Mouse (Mus musculus) macrophage (primary cell): ENCODE measurements around the gene Nt5c2. TPM values are rescaled to one million over a fixed set of nuclear protein-coding genes. Genes with fewer than 3 reads are reported as not detected.
A peak's percentile ranks its signal among the peaks of the same experiment; 100 is the strongest.

Experiments
- H3K27ac ChIP-seq: fragments of 350-480 bp; formaldehyde crosslinking; 2 replicates; pipeline ENCODE4 v1.9.0; 2021
- H3K36me3 ChIP-seq: fragments of 350-480 bp; formaldehyde crosslinking; 2 replicates; pipeline ENCODE4 v1.9.0; 2021; ENCODE audit errors: inconsistent target
- H3K4me3 ChIP-seq: fragments of 350-480 bp; formaldehyde crosslinking; 2 replicates; pipeline ENCODE4 v1.9.0; 2021; ENCODE audit errors: inconsistent target
- H3K79me2 ChIP-seq: fragments of 350-480 bp; formaldehyde crosslinking; 2 replicates; pipeline ENCODE4 v1.9.0; 2021; ENCODE audit errors: inconsistent target
- WGBS: methylation state at CpG from one replicate; pipeline ENCODE4 v1.1.7; 2026; ENCODE audit warnings: inconsistent platforms; ENCODE audit not compliant: missing documents; 5-methylcytosine and 5-hydroxymethylcytosine counted together
- polyA plus RNA-seq: library from polyadenylated mRNA; stranded (reverse); fragments of 250-400 nt; gene quantifications from 3 replicates; pipeline ENCODE4 v1.2.4, GENCODE M21; 2018; ENCODE audit warnings: inconsistent platforms

Gene Nt5c2
- polyA plus RNA-seq, 1 experiment from 2014 or later: 47.8 TPM

DNA sequence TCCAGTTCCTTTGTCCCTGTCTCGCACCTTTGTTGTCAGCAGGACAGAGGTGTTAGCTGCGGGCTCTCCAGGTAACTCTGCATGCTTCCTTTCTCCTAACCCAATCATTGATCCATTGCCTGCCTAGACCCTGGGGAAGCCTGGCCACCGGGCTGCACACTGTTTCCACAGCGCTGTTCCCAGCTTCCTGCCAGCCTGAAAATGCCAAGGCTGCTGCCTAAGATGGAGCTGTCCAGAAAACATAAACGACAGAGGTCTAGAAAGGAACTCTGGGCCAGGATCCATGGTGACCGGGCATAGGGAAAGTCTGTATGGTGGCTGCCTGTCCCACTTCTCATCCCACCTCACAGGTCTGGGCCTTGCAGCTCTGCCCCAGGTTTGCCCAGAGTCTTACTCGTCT is 143.3 kb downstream of the Nt5c2 start:
- H3K4me3 ChIP-seq: no peak overlapping the region
- no peaks in the 10 kb centered on the region for H3K36me3 ChIP-seq
- no peak overlapping the region for H3K27ac ChIP-seq
- WGBS: 95% methylated on average over 7 of the region's 7 CpGs
- no peaks in the 10 kb centered on the region for H3K79me2 ChIP-seq

DNA sequence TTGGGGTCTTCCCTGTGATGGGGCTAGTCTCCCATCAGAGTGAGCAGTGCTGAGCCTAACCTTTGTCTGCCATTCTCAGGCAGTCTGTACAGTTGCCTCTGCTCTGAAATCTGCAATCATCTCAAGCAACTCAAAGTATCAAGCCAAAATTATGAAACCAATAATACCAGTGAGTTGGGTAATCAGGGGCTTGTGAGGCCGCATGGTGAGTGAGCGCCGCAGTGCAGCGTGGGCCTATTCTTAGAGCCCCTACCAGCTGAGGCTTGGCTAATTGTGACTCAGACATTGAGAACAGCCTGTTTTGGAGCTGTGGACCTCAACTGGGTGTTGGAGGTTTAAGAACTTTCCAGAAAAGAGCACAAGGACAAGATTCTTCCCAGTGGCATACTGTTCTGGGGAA is 143.9 kb downstream of the Nt5c2 start:
- H3K79me2 ChIP-seq: no peaks in the 10 kb centered on the region
- WGBS: 61% methylated on average over 4 of the region's 4 CpGs
- no peaks in the 10 kb centered on the region for H3K36me3 ChIP-seq
- H3K4me3 ChIP-seq: no peak overlapping the region
- no peak overlapping the region for H3K27ac ChIP-seq

DNA sequence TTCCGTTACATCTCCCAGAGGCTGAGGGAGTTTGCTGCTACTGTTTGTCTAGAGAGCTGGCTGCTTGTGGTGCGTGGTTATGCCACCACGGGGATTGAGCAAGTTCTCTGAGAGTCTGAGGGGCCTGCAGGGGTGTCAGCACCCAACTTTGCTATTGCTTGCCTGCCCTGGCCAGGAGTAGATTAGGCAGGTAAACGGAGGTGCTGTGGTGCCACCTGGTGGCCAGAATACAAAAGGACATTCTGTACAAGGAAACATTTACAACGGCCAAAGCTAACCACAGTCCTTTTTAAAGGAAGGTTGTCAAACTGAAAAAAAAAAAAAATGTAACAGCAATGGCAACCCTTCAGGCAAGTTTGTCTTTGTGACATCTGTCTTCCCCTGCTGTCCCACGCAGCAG is 145.4 kb downstream of the Nt5c2 start:
- 11% methylated on average over 6 of the region's 6 CpGs for WGBS
- H3K27ac ChIP-seq: no peak overlapping the region

DNA sequence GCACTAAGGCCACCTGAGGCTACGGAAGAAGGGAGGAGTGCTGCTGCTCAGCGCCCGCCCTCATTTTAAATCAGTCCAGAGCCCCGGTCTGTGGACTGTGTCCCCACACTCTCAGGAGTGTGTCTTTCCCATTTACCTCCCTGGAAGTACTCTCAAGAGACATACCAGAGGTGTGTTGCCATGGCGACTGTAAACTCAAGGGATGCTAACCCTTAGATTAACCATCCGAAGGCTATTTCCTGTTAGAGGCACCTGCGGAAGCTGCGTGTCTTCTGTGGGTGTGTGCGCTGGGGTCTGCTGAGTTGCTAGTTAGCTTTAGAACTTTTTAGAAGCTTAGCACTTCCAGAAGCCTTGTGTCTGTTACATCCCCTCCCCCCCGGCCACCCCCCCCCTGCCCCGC is 145.9 kb downstream of the Nt5c2 start:
- no peaks in the 10 kb centered on the region for H3K36me3 ChIP-seq
- no peak overlapping the region for H3K4me3 ChIP-seq
- no peak overlapping the region for H3K27ac ChIP-seq
- 51% methylated on average over 9 of the region's 11 CpGs for WGBS
- no peaks in the 10 kb centered on the region for H3K79me2 ChIP-seq

More for the DNA sequence above, 145.4 kb downstream of the Nt5c2 start:
- no peak overlapping the region for H3K4me3 ChIP-seq
- H3K79me2 ChIP-seq: no peaks in the 10 kb centered on the region
- H3K36me3 ChIP-seq: no peaks in the 10 kb centered on the region

DNA sequence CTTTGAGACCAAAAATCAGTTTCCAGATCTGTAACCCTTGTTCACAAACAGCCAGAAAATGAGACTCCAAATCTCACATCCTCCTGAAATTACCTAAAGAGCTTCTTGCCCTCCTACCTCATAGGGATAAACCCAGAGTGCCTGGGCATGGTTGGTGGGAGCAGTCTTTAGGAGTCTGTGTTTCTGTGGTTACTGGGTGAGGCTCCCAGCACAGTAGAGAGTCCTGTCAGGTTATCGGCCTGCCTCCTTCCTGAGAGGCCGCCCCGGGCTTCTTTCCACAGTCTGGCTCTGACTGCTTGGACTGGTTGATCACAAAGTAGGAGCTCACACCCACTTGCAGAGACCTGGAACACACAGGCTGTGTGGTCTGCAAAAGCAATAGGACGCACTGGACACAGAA is 149.6 kb downstream of the Nt5c2 start:
- Histone ChIP-seq H3K79me2 (no peaks in the 10 kb centered on the region), H3K27ac (no peak overlapping the region), H3K36me3 (no peaks in the 10 kb centered on the region), H3K4me3 (no peak overlapping the region)
- WGBS: 80% methylated on average over 4 of the region's 4 CpGs

DNA sequence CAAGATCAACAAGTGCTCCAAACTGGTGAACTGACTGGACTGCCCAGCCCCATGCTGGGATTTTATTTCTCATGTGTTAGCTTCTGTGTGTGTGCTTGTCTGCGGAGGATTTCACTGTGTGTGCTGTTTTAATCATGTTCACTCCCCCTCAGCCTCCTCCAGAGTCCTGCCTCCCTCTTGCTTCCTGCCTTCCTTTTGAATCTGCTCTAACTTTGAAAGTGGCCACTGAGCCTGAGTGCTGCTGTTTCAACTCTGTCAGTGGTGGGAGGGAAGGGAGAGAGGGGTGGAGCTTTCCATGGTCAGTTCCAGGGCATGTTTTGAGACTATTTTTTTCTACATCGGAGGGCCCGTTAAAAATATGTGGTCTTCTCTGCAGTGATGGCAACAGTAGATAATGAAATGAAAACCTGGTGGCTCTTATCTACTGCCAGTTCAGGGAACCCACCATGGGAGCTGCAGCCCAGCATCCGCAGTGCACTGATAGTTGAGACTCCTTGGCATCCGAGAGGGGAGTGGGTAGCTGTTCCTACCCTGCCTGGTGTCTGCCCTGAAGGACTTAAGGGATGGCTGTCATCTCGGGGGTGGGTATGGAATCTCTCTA is 150.1 kb downstream of the Nt5c2 start:
- H3K4me3 ChIP-seq: no peak overlapping the region
- WGBS: 51% methylated on average over 6 of the region's 6 CpGs

DNA sequence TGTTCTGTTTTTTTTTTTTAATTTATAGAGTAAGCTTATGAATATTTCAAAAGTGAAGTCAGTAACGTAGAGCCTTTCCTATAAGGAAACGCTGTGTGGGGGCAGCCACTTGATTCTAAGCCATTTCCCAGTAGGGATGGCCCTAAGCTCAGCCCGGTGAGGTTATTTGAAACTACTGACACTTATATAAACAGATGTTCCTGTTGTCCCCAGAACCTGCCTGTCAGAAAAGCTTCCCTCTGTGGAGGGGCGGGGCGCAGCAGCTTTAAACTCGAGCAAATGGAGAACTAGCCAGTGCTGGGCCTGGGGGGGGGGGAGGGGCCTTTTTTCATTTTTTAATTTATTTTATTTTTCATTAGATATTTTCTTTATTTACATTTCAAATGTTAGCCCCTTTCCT is 150.9 kb downstream of the Nt5c2 start:
- no peaks in the 10 kb centered on the region for H3K79me2 ChIP-seq
- H3K27ac ChIP-seq: peak overlapping the region; percentile 63
- H3K4me3 ChIP-seq: no peak overlapping the region
- 7% methylated on average over 6 of the region's 6 CpGs for WGBS
- no peaks in the 10 kb centered on the region for H3K36me3 ChIP-seq

More for the DNA sequence above, 150.1 kb downstream of the Nt5c2 start:
- Histone ChIP-seq H3K79me2 (no peaks in the 10 kb centered on the region), H3K36me3 (no peaks in the 10 kb centered on the region), H3K27ac (peak overlapping the region; percentile 63)

DNA sequence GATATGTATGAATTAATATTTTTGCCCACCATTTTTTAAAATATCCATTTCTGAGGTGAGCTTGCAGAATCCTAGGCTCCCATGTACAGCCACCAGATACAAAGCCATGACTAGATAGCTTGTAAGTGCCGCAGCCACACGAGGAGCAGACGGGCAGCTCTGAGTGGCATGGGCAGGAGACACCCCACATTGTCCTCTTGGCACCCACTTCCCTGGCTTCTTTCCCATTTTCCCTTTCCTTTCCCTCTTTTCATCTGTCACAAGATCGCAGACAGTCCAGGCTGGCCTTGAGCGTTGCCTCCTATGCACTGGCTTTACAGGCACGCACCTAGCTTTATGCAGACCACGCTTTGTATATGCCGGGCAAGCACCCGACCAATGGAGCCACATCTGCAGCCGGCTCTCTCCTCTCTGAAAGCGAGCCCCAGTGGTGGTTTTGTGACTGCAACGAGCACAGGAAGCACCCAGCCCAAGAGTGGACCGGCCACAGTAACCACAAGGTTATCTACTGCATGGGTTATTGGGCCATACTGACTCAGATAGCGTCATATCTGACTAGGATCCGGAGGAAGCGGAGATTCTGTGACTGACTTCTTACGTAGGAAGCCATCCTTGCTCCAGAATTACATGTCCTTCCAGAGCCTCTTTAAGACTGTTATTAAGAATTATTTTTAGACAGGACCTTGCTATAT is 151.6 kb downstream of the Nt5c2 start:
- 11% methylated on average over 17 of the region's 17 CpGs for WGBS
- H3K27ac ChIP-seq: peak overlapping the region; percentile 63
- H3K4me3 ChIP-seq: no peak overlapping the region

DNA sequence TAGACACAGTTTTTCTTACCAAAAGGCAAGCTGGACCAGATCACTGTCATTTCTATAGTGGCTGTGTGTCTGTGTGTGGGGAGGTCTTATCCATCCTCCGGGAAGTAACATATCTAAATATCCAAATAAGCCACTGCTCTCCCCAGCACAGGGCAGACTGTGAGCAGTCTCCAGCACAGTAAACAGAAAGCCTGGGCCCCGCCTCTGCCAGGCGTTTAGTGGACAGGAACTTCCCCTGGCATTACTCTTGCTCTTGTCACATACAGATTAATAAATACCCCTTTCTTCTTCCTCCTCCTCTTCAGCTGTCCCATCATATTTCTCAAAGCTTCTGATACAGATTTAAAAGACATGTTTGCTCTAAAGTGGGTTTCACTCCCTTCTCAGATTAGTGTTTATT is 152.4 kb downstream of the Nt5c2 start:
- Histone ChIP-seq H3K79me2 (no peaks in the 10 kb centered on the region), H3K27ac (peak overlapping the region; percentile 54; the same call in 1 of the 2 replicates), H3K4me3 (no peak overlapping the region), H3K36me3 (no peaks in the 10 kb centered on the region)
- 28% methylated on average over 3 of the region's 3 CpGs for WGBS

More for the DNA sequence above, 151.6 kb downstream of the Nt5c2 start:
- H3K36me3 ChIP-seq: no peaks in the 10 kb centered on the region
- H3K79me2 ChIP-seq: no peaks in the 10 kb centered on the region

DNA sequence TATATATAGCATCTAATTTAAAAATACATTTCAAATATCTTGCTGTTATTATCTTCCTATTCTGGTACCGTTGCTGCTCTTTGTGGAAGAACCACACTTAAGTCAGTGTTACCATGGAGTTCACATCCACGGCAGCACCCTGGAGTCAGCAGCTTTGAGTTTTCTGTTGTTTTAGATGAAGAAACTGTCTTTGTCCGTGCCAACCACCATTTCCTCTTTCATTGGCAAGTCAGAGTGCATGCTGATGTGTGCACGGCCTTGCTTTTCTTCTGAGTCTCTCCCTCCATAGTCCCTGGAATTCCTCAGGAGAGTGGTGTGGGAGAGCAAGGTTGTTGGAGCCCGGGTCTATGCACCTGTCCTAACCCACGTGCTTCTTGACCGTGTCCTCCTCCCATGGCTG is 156.8 kb downstream of the Nt5c2 start:
- Histone ChIP-seq H3K27ac (no peak overlapping the region), H3K4me3 (no peak overlapping the region), H3K79me2 (no peaks in the 10 kb centered on the region), H3K36me3 (no peaks in the 10 kb centered on the region)
- WGBS: 41% methylated on average over 7 of the region's 7 CpGs

DNA sequence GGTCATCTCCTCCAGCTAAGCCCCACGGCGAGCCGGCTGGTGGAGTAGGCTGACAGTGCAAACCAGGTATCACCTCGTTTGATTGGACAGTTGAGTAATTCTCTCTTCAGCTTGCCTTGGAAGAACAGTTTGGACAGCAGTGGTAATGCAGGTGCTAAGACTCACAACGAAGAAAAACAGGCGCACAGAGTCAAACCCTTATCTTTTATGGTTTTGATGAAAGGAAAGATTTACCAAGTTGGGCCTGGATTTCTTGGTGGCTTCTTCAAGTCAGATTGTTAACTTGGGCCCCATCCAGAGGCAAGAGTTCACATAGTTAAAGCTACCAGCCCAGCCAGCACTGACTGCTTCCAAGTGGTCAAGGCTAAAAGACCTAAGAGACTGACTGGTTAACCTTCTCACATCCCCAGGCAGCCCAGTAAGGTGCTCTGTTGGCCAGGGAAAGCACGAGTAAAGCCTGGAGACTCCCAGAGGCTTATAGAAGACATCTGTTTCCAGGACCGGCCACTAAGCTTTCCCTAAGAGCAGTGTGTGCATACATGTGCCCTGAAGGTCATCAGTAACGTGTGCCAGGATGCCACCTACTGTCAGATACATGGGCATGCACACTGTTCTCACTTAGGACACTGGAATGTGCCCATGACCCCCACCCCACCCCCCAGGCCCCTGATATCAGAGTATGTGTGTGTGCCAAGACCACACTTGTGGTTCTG is 157.5 kb downstream of the Nt5c2 start:
- Histone ChIP-seq H3K79me2 (no peaks in the 10 kb centered on the region), H3K36me3 (no peaks in the 10 kb centered on the region), H3K27ac (no peak overlapping the region), H3K4me3 (no peak overlapping the region)
- 79% methylated on average over 9 of the region's 9 CpGs for WGBS

DNA sequence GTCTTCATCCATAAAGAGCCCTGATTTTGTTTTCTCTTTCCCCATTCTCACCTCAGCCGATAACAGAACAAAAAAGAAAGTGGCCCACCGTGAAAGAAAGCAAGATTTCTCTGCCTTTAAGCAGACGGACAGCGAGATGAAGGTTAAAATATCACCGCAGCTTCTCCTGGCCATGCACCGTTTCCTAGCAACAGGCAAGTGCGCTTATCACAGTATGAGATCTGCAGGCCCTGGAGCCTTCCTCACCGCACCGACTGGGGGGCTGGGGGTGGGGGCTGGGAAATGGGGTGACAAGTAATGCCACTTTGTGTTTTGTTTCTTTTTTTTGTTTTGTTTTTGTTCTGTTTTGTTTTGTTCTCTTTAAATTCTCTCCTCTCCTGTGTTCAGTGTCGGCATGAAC is 158.2 kb downstream of the Nt5c2 start:
- WGBS: 67% methylated on average over 10 of the region's 10 CpGs
- Histone ChIP-seq H3K36me3 (no peaks in the 10 kb centered on the region), H3K79me2 (no peaks in the 10 kb centered on the region), H3K4me3 (no peak overlapping the region), H3K27ac (no peak overlapping the region)

DNA sequence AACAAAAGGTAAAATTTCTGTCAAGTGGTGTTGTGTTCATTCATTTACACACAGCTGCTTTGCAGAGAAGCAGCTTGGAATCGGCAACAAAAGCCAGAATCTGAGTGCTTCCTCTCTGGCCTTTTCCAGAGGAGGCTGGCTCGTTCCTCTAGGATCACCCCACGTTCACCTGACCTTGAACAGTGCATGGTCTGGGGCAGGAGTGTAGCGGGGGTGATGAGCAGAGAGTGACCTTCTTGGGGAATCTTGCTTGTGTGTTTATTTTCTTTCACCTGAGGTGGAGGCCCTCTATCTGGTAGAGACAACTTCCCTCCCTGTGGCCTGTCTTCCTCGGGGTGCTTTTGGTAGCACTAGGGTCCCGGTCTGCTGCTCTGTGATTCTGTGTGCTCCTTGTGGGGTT is 158.7 kb downstream of the Nt5c2 start:
- H3K36me3 ChIP-seq: no peaks in the 10 kb centered on the region
- 78% methylated on average over 6 of the region's 6 CpGs for WGBS
- H3K27ac ChIP-seq: no peak overlapping the region
- no peaks in the 10 kb centered on the region for H3K79me2 ChIP-seq
- no peak overlapping the region for H3K4me3 ChIP-seq

DNA sequence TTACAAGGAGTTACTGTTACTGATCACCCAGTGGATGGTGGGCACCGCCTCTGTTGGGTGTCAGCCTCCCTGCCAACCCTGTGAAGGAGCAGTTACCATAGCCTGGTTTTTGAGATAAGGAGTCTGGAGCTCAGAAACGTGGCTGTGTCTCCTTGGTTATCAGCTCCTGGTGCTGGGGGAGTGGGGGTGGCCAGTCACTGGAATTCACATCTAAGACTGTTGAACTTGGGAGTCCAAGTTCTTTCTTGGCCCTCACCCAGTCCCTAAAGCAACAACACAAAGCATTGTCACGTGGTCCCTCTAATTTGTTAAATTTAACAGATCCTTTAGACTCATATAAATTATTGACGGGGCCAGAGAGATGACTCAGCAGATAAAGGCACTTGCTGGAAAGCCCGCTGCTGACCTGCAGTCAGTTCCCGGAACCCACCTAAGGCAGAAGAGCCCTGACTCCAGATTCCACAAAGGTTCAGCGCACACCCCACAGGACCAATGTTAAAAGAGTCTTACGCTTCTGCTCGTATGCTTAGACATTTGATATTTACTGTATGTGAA is 165.4 kb downstream of the Nt5c2 start:
- no peaks in the 10 kb centered on the region for H3K79me2 ChIP-seq
- no peak overlapping the region for H3K27ac ChIP-seq
- no peak overlapping the region for H3K4me3 ChIP-seq
- no peaks in the 10 kb centered on the region for H3K36me3 ChIP-seq
- whole genome bisulfite sequencing: 90% methylated on average over 9 of the region's 9 CpGs
